Mouse (Mus musculus) lung, adult 2 months (tissue): ENCODE measurements at regions not wholly inside any gene's neighbourhood (a gene's known extent, or its start where the extent isn't known, plus 50 kb on each side); places are given as distances from the start of the nearest gene placed in this dataset.

ENCODE experiments used
- DNase-seq: peaks from one replicate; pipeline ENCODE4 v3.0.0; 2022
- H3K4me1 ChIP-seq: fragments of 200-500 bp; 2 replicates; pipeline ENCODE4 v1.6.1; 2011; ENCODE audit warnings: low read length; ENCODE audit not compliant: control insufficient read depth, insufficient read depth
- H3K4me3 ChIP-seq: fragments of 200-500 bp; replicated peaks from 2 replicates; pipeline ENCODE3; 2011; ENCODE audit warnings: low read depth, mild to moderate bottlenecking, control low read depth, low read length; ENCODE audit errors: extremely low read depth
- CTCF ChIP-seq: fragments of 200-500 bp; IDR thresholded peaks from 2 replicates; pipeline ENCODE4 v1.5.1; 2011; ENCODE audit warnings: mild to moderate bottlenecking, low read length, control low read depth; ENCODE audit not compliant: insufficient read depth
- POLR2A ChIP-seq: fragments of 200-500 bp; IDR thresholded peaks from 2 replicates; pipeline ENCODE4 v1.6.1; 2011; ENCODE audit warnings: low read depth, mild to moderate bottlenecking, control low read depth, low read length, borderline replicate concordance; ENCODE audit errors: extremely low read depth
- WGBS: fragments of 180-500 bp; shearing (Covaris S2); methylation state at CpG from one replicate; pipeline ENCODE4 v1.1.7; 2018; 5-methylcytosine and 5-hydroxymethylcytosine counted together

- TF ChIP-seq CTCF = no peak
- TF ChIP-seq POLR2A = no peak
- Histone ChIP-seq H3K4me3 (no peak overlapping the region), H3K4me1 (no peaks in the 10 kb centered on the region)
- WGBS = 36% methylated on average over 3 of the region's 3 CpGs
- DNase-seq = no peak
Observed at GRCm38 (mm10) chr6:31776841-31777240, 213.1 kb upstream of the Podxl start.

GRCm38 (mm10) chr6:31771916-31772315 lies 208.1 kb upstream of the Podxl start:
- H3K4me1 ChIP-seq = no peaks in the 10 kb centered on the region
- H3K4me3 ChIP-seq = no peak overlapping the region
- WGBS = 88% methylated on average over 2 of the region's 2 CpGs
- no peak for TF ChIP-seq POLR2A
- no peak for TF ChIP-seq CTCF
- DNase-seq = no peak

GRCm38 (mm10) chr6:31745589-31745988 lies 181.8 kb upstream of the Podxl start:
- no peak for DNase-seq
- no peaks in the 10 kb centered on the region for H3K4me1 ChIP-seq
- no peak for TF ChIP-seq POLR2A
- no peak for TF ChIP-seq CTCF
- no peak overlapping the region for H3K4me3 ChIP-seq
- WGBS = 67% methylated on average over 1 of the region's 1 CpGs

GRCm38 (mm10) chr6:31731391-31731790 lies 167.6 kb upstream of the Podxl start:
- Histone ChIP-seq H3K4me1 (no peaks in the 10 kb centered on the region), H3K4me3 (no peak overlapping the region)
- TF ChIP-seq CTCF (no peak), POLR2A (no peak)
- DNase-seq = no peak
- 67% methylated on average over 4 of the region's 4 CpGs for WGBS

GRCm38 (mm10) chr6:31719614-31720013 lies 155.8 kb upstream of the Podxl start:
- H3K4me3 ChIP-seq = no peak overlapping the region
- TF ChIP-seq CTCF (no peak), POLR2A (no peak)
- WGBS = 75% methylated on average over 9 of the region's 9 CpGs
- H3K4me1 ChIP-seq = no peaks in the 10 kb centered on the region
- no peak for DNase-seq

GRCm38 (mm10) chr6:31718843-31719242 lies 155.1 kb upstream of the Podxl start:
- no peak for TF ChIP-seq POLR2A
- TF ChIP-seq CTCF = no peak
- H3K4me3 ChIP-seq = no peak overlapping the region
- no peaks in the 10 kb centered on the region for H3K4me1 ChIP-seq
- 76% methylated on average over 4 of the region's 4 CpGs for WGBS
- DNase-seq = no peak

- Histone ChIP-seq H3K4me1 (no peaks in the 10 kb centered on the region), H3K4me3 (no peak overlapping the region)
- WGBS = 23% methylated on average over 12 of the region's 12 CpGs
- TF ChIP-seq CTCF (no peak), POLR2A (no peak)
- no peak for DNase-seq
Observed at GRCm38 (mm10) chr6:31717531-31717930, 153.8 kb upstream of the Podxl start.

- Histone ChIP-seq H3K4me1 (no peaks in the 10 kb centered on the region), H3K4me3 (no peak overlapping the region)
- TF ChIP-seq CTCF (no peak), POLR2A (no peak)
- DNase-seq = no peak
- WGBS = 63% methylated on average over 3 of the region's 3 CpGs
Observed at GRCm38 (mm10) chr6:31707256-31707655, 143.5 kb upstream of the Podxl start.

- 68% methylated on average over 6 of the region's 6 CpGs for WGBS
- no peak overlapping the region for H3K4me3 ChIP-seq
- no peak for TF ChIP-seq CTCF
- TF ChIP-seq POLR2A = no peak
Observed at GRCm38 (mm10) chr6:31704191-31704590, 140.4 kb upstream of the Podxl start.

GRCm38 (mm10) chr6:31702931-31703330 lies 139.2 kb upstream of the Podxl start:
- Histone ChIP-seq H3K4me1 (no peaks in the 10 kb centered on the region), H3K4me3 (no peak overlapping the region)
- 32% methylated on average over 7 of the region's 7 CpGs for WGBS
- no peak for TF ChIP-seq CTCF
- no peak for TF ChIP-seq POLR2A
- no peak for DNase-seq

More at GRCm38 (mm10) chr6:31704191-31704590, 140.4 kb upstream of the Podxl start:
- no peak for DNase-seq
- H3K4me1 ChIP-seq = no peaks in the 10 kb centered on the region

GRCm38 (mm10) chr6:31695885-31696284 lies 132.1 kb upstream of the Podxl start:
- no peak overlapping the region for H3K4me3 ChIP-seq
- 51% methylated on average over 3 of the region's 3 CpGs for WGBS
- TF ChIP-seq CTCF (no peak), POLR2A (no peak)

More at GRCm38 (mm10) chr6:31695885-31696284, 132.1 kb upstream of the Podxl start:
- no peak for DNase-seq
- no peaks in the 10 kb centered on the region for H3K4me1 ChIP-seq
